Mouse (Mus musculus) stomach, embryonic 16.5 days (tissue): ENCODE data around the gene Cog2. TPM values are rescaled to one million over a fixed set of nuclear protein-coding genes. Genes with fewer than 3 reads are reported as not detected.

Source experiments
- ATAC-seq: fragments of 200-750 bp; cut with Nextera tagmentation; 2 replicates; pipeline ENCODE4 v1.8.0; 2017; ENCODE audit warnings: moderate number of reproducible peaks, moderate TSS enrichment; ENCODE audit not compliant: insufficient read depth, low FRiP score
- H3K27ac ChIP-seq: fragments of 300-500 bp; sonication (generic); 2 replicates; pipeline ENCODE4 v1.5.1; 2014; ENCODE audit warnings: low read length
- H3K27me3 ChIP-seq: fragments of 300-500 bp; sonication (generic); 2 replicates; pipeline ENCODE4 v1.6.1; 2014; ENCODE audit warnings: low read length, control low read depth, mixed read lengths; ENCODE audit not compliant: control insufficient read depth, insufficient read depth
- H3K36me3 ChIP-seq: fragments of 300-500 bp; sonication (generic); 2 replicates; pipeline ENCODE4 v1.6.1; 2014; ENCODE audit warnings: low read length; ENCODE audit not compliant: control insufficient read depth, insufficient read depth
- H3K4me1 ChIP-seq: fragments of 300-500 bp; sonication (generic); 2 replicates; pipeline ENCODE4 v1.6.1; 2014; ENCODE audit warnings: low read length, control low read depth, mixed read lengths; ENCODE audit not compliant: control insufficient read depth, insufficient read depth
- H3K4me2 ChIP-seq: fragments of 300-500 bp; sonication (generic); 2 replicates; pipeline ENCODE4 v1.6.1; 2014; ENCODE audit warnings: low read depth, low read length, mixed read lengths
- H3K4me3 ChIP-seq: fragments of 300-500 bp; sonication (generic); replicated peaks from 2 replicates; pipeline ENCODE4 v1.5.1; 2014; ENCODE audit warnings: mild to moderate bottlenecking, low read length
- H3K9ac ChIP-seq: fragments of 300-500 bp; sonication (generic); 2 replicates; pipeline ENCODE4 v1.6.1; 2014; ENCODE audit warnings: low read length
- H3K9me3 ChIP-seq: fragments of 300-500 bp; sonication (generic); replicated peaks from 2 replicates; pipeline ENCODE4 v1.6.1; 2016; ENCODE audit warnings: low read length, control low read depth; ENCODE audit not compliant: control insufficient read depth
- WGBS: fragments of 180-500 bp; shearing (Covaris S2); extraction: QIAGEN DNeasy Blood & Tissue Kit; methylation state at CpG from one replicate; pipeline ENCODE4 v1.1.7; 2014; 5-methylcytosine and 5-hydroxymethylcytosine counted together
- polyA plus RNA-seq: library from polyadenylated mRNA; unstranded; fragments of >200 nt; fragmentation: Nextera tagmentation; extraction: Ambion mirVana; gene quantifications from 2 replicates; pipeline ENCODE4 v1.2.1, GENCODE M21; 2015

The Cog2 gene
- polyA plus RNA-seq, 1 experiment from 2014 or later, result 40.7 TPM

DNA sequence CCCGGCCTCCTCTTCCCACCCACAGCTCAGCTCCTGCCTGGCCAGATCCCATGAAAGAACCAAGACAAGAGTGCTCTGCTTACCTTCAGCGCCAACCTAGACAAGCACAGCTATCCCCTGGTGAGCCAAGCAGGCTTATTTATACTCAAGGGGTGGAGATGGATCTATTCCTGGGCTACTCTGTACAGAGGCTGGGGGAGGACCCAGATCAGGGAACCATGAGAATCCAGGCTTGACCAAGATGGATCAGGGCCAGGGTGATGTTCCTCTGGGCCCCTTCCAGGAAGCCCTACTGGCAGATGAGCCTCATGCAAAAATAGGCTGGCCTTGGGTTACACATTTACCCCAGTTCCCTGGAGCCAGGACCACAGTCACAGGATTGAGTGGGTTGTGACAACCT is 49.0 kb downstream of the Cog2 start, which contains the start of gene Agt:
Gene Agt, minus strand, starts transcription at position 114 of the 400 bp plus-strand sequence.
- H3K4me1 ChIP-seq, result no peaks in the 10 kb centered on the region
- H3K27ac ChIP-seq, result peak within 1 kb of the TSS; percentile 89
- H3K36me3 ChIP-seq, result no peaks in the 10 kb centered on the region
- WGBS, result 72% methylated on average over 2 of the region's 2 CpGs
- H3K27me3 ChIP-seq, result no peaks in the 10 kb centered on the region
- H3K9me3 ChIP-seq, result no peaks in the 10 kb centered on the region
- H3K4me3 ChIP-seq, result no peak within 1 kb of the TSS
- H3K4me2 ChIP-seq, result no peak within 1 kb of the TSS
- no peak within 1 kb of the TSS; the same call in 1 of the 2 replicates for H3K9ac ChIP-seq
- peak; percentile 41; the same call in 1 of the 2 replicates for ATAC-seq

DNA sequence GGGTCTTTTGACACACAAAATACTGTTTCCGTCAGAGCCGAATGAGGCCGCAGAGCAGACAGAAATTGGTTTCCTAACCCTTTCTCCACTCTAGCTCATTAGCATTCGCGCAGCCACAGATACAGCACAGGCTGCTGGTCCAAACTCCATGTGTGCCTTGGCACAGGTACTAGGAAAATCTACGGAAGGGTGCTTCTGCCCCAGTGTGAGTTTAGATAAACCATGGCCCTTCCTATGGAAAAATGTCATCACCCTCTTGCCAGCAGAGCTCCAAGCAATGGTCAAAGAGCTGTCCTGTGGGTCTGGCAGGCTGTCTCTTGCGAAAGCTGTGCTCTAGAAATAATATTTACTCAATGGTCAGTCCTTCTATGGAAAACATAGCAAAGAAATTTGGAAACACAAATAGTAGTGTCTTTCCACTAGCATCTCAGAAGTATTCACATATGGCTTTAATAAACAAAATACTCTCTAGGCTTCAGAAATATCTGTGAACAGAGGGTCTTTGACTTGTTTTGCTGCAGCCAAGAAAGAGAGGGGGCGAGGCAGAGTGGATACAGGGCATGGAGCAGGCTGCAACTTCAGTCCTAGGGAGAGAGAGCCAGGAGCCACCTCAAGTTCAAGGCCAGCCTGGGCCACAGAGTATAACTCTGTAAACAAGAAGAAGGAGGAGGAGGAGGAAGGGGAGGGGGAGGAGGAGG is 51.3 kb downstream of the Cog2 start:
- Histone ChIP-seq H3K9ac (no peak overlapping the region), H3K4me3 (no peak overlapping the region), H3K9me3 (no peaks in the 10 kb centered on the region), H3K4me1 (0 out of 2 replicates have a peak, but pooled peaks cover 5% of the 10 kb centered on the region), H3K36me3 (no peaks in the 10 kb centered on the region), H3K27me3 (no peaks in the 10 kb centered on the region), H3K27ac (peak overlapping the region; percentile 89), H3K4me2 (no peak overlapping the region)
- ATAC-seq, result peak; percentile 56
- 54% methylated on average over 8 of the region's 8 CpGs for WGBS

- Histone ChIP-seq H3K4me3 (no peak overlapping the region), H3K4me1 (0 out of 2 replicates have a peak, but pooled peaks cover 5% of the 10 kb centered on the region), H3K27ac (peak overlapping the region; percentile 80), H3K9me3 (no peaks in the 10 kb centered on the region), H3K4me2 (no peak overlapping the region), H3K36me3 (no peaks in the 10 kb centered on the region), H3K9ac (no peak overlapping the region), H3K27me3 (no peaks in the 10 kb centered on the region)
- no peak for ATAC-seq
Measured at GRCm38 (mm10) chr8:124572430-124572775, 51.8 kb downstream of the Cog2 start.

GRCm38 (mm10) chr8:124573552-124574340 is 53.2 kb downstream of the Cog2 start:
- H3K4me3 ChIP-seq, result no peak overlapping the region
- WGBS, result 61% methylated on average over 15 of the region's 15 CpGs
- H3K9ac ChIP-seq, result peak overlapping the region; percentile 17
- ATAC-seq, result peak; percentile 33; the same call in 1 of the 2 replicates
- H3K36me3 ChIP-seq, result no peaks in the 10 kb centered on the region
- no peaks in the 10 kb centered on the region for H3K27me3 ChIP-seq
- no peak overlapping the region for H3K4me2 ChIP-seq
- H3K9me3 ChIP-seq, result no peaks in the 10 kb centered on the region
- H3K4me1 ChIP-seq, result 0 out of 2 replicates have a peak, but pooled peaks cover 5% of the 10 kb centered on the region
- H3K27ac ChIP-seq, result peak overlapping the region; percentile 80

GRCm38 (mm10) chr8:124575811-124576210 is 55.2 kb downstream of the Cog2 start, which contains the start of gene Capn9:
Gene Capn9, plus strand, starts transcription at chr8:124576111.
- H3K27ac ChIP-seq, result peak within 1 kb of the TSS; percentile 27; the same call in 1 of the 2 replicates
- WGBS, result 82% methylated on average over 8 of the region's 8 CpGs

DNA sequence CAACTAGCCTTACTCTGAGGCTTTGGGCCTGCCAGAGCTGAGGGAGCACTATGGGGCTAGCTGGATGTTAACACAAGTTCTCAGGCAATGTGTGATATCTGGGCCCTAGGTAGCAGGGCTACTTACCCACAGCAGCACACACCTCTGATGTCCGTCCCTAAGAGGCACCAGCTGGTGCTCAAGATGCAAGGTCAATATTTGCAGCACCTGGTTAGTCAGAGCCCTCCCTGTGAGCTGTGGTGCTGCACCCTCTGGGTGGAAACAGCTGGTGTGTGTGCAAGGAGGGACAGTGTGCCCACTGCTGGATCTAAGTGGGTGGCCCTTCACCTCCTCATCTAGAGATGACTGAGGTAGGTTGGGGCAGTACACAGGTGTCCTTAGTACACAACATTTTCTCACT is 56.2 kb downstream of the Cog2 start:
- Histone ChIP-seq H3K4me3 (no peak overlapping the region), H3K27me3 (no peaks in the 10 kb centered on the region), H3K4me1 (0 out of 2 replicates have a peak, but pooled peaks cover 5% of the 10 kb centered on the region), H3K27ac (peak overlapping the region; percentile 27; the same call in 1 of the 2 replicates), H3K4me2 (no peak overlapping the region), H3K9me3 (no peaks in the 10 kb centered on the region), H3K9ac (no peak overlapping the region), H3K36me3 (no peaks in the 10 kb centered on the region)
- WGBS, result 70% methylated on average over 1 of the region's 1 CpGs
- peak; percentile 87 for ATAC-seq

More at GRCm38 (mm10) chr8:124575811-124576210, 55.2 kb downstream of the Cog2 start, which contains the start of gene Capn9:
- Histone ChIP-seq H3K27me3 (no peaks in the 10 kb centered on the region), H3K9me3 (no peaks in the 10 kb centered on the region), H3K36me3 (no peaks in the 10 kb centered on the region), H3K4me1 (0 out of 2 replicates have a peak, but pooled peaks cover 5% of the 10 kb centered on the region), H3K4me3 (no peak within 1 kb of the TSS), H3K4me2 (no peak within 1 kb of the TSS), H3K9ac (no peak within 1 kb of the TSS)
- no peak for ATAC-seq

DNA sequence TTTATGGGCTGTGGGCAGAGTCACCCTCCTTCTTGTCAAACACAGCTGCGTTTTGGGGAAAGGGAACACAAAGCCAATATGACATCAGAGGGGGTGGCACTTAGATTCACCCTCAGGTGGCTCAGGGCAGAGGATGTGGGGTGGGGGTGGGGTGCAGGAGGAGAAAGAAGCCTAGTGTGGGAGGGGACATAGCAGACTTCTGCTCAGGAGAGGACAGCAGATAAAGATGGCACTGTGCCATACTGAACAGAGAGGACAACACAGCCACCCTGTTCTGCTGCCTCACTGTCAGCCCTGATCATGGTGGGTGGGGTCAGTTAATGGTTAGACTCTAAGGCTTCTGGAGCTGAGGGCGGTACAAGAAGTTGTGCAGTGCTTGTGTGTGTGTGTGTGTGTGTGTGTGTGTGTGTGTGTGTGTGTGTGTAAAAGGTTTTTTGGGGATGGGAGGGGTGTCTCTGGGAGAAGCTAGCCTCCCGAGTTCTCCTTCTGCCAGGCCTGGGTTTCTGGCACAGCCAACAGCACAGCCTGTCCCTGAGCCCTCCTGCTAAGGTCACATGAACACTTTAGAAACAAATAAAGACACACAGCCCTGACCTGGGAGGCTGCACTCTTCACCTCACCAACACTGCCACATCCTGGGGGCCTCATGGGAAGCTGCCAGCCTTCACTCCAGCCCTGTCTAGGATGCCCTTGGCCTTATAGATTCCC is 65.3 kb downstream of the Cog2 start:
- Histone ChIP-seq H3K9ac (peak overlapping the region; percentile 21; the same call in 1 of the 2 replicates), H3K36me3 (no peaks in the 10 kb centered on the region), H3K4me1 (peaks cover 10% of the 10 kb centered on the region), H3K27ac (peak overlapping the region; percentile 55; the same call in 1 of the 2 replicates), H3K27me3 (no peaks in the 10 kb centered on the region), H3K9me3 (no peaks in the 10 kb centered on the region), H3K4me3 (no peak overlapping the region), H3K4me2 (no peak overlapping the region)
- WGBS, result 32% methylated on average over 3 of the region's 3 CpGs
- ATAC-seq, result peak; percentile 74

- H3K27me3 ChIP-seq, result no peaks in the 10 kb centered on the region
- no peaks in the 10 kb centered on the region for H3K9me3 ChIP-seq
- no peaks in the 10 kb centered on the region for H3K36me3 ChIP-seq
- no peak for ATAC-seq
- H3K4me3 ChIP-seq, result no peak overlapping the region
- no peak overlapping the region for H3K27ac ChIP-seq
- 85% methylated on average over 2 of the region's 2 CpGs for WGBS
- H3K9ac ChIP-seq, result peak overlapping the region; percentile 21; the same call in 1 of the 2 replicates
- H3K4me1 ChIP-seq, result peaks cover 10% of the 10 kb centered on the region
- no peak overlapping the region for H3K4me2 ChIP-seq
Measured at GRCm38 (mm10) chr8:124586556-124586955, 66.0 kb downstream of the Cog2 start.
